Mouse (Mus musculus): ENCODE measurements at regions not wholly inside any gene's neighbourhood (a gene's known extent, or its start where the extent isn't known, plus 50 kb on each side); places are given as distances from the start of the nearest gene placed in this dataset.

DNA sequence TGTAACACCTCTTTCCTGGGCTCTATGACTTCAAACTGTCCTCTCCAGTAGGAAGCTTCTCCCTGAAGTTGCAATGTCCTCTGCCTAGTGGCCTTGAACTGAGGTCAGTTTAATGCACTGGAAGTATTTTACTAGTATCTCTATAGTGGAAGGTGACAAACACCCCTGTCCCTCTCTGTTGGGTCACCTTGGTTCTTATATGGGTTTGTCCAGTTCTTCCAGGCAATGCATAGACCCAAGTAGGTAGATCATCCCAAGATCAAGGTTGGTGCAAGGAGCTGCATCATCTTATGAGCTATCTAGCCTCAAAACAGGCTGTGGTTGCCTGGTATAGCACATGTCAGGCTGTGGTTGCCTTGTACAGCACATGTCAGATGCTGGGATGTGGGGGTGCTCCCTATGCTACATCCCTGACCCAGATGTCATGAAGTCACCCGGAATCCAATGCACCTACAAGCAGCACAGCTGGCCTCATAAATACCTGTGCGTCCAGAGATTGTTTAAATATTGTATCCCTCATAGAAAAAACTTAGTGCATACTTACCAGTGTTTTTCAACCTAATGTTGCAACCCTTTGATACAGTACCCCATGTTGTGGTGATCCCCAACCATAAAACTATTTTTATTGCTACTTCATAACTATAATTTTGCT, 88.4 kb upstream of the Cpm start:
- DNase-seq: no peak

DNA sequence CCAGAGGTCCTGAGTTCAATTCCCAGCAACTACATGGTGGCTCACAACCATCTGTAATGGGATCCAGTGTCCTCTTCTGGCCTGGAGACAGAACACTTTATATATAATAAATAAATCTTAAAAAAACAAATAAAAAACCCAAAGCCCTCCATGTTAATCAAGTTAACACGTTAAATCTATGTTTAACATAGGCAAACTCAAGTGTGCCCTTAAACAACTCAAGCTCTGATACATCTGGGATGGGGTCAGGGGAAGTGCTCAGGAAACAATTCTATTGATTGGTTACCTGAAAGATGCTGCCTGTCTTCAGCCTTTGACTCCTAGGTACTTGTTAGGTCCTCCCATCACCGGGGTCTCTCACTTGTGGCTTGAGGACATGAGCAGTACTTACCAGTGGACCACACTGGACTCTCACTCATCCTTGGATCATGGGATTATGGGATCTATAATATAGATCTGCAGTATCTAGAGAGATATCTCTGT, 89.1 kb upstream of the Cpm start:
- no peak for DNase-seq

DNA sequence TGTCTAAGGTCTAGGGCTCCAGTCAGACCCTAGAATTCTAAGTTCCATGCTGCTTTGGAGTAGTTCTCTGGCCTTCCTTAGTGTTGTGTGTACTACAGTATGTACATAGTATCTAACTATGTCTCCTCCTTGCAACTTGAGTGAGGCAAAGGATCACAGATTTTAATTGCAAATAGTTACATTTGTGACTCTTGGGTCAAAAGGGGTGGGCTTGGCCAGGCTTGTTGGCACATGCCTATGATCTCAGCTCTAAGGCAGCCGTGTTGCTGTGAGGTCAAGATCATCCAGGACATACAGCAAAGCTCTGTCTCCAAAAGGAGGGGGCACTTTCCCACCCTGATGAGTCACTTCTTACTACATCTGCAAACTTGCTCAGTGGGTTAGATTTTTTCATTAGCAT, 89.8 kb upstream of the Cpm start:
- DNase-seq: no peak

DNA sequence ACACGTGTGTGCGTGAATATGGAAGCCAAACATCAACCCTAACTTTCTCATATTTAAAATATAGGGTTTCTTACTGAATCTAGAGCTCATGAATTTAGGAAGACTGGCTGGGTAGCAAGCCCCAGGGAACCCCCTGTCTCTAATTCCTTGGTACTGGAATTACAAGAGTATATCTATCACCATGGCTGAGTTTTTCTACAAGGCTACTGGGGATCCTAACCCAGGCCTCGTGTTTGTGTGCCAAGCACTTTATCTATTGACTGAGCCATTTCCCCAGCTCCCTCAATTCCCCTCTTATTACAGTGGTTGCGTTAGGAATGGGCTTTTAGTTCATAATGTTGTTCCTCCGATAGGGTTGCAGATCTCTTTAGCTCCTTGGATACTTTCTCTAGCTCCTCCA, 90.6 kb upstream of the Cpm start:
- DNase-seq: no peak

DNA sequence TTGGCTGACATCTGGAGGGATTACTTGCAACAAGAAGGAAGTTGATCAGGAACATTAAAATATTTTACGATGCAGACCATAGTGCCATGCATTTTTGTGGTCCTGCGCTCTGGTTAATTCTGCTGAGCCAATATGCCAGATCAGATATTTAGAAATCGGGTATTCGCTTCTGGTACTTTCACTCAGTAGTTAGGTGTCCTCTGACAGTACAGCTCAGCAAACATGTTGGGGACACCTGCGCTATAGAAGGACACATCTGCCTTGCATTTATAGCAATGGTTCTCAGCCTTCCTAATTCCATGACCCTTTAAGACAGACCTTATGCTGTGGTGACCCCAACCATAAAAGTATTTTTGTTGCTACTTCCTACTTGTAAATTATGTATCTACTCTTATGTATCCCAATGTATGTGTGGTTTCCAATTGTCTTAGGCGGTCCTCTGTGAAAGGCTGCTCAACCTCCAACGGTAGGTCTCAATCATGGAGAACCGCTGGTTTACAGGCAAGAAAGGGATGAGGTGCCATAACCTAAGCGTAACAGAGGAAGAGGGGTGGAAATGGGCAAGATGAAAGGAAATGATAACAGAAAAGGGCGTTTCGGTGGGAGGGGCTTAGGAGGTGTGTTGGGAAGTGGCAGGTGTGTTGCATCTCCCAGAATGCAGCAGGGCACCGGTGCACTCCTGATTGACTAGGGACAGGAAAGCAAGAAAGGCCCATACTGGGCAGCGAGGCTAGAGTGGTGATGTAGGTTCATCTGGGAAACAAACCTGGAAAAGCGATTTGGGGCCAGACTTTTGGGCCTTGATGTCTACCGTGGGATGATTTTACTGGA, 92.3 kb upstream of the Cpm start:
- DNase-seq: no peak

DNA sequence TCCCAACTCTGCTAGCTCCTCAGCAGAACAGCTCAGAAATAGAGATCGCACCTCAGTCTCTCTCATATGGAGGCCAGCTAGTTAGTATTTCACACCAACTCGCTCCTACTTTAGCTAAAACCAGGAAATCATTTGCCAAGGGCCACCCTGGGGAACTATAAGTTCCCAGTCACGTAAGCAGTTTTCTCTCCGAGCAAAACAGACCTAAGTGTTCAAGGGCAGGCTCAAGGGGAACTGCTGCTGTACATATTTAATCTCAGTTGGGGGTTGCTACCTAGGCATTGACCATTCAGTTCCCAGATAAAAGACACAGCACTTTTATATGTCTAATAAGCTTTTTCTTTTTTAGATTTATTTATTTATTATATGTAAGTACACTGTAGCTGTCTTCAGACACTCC, 93.5 kb upstream of the Cpm start:
- no peak for DNase-seq

DNA sequence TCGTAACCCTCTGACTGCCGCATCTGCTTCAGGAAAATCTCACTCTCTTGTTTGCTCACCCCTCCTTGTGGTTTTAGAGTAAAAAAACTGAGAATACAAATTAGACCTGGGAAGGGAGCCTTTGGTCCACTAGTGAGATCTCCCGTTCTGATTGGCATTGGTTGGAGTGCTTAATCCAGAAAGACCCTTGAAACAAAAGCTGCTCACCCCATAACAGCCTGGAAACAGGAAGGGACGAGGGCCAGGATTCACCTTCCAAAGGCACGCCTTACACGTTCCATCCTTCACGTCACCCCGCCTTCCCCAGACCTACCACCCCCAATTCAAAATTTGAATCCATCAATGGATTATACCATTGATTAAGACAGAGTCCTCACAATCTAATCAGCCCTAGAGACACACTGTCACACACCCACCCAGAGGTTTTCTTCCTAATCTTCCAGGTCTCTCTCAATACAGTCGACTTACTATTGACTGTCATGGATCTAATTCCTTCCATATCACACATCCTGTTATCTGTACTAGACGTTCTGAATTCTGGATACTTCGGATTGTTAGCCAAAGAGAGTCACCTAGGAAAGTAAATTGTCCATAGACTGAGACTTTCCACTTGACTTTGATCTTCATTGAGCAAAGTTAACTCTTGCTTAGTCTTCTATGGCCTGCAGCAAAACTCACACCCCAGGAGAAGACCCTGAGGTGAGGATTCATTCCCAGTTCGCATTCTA, 94.1 kb upstream of the Cpm start:
- no peak for DNase-seq

DNA sequence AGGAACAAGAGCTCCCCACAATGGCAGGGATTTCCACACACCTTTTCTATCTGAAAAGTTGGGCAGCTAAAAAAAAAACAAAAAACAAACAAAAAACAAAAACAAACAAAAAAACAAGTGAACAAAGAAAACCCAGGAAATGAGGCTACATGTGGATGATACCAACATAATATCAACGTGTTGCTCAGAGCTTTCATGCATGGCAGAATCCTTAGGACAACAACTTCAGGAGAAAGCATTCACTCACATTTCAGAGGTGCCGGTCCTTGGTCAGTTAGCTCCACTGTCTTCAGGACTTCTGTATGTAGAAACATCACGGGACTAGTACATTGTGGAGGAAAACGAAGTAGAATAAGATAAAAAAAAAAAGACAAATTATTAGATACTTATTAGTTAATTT, 94.8 kb upstream of the Cpm start:
- no peak for DNase-seq

DNA sequence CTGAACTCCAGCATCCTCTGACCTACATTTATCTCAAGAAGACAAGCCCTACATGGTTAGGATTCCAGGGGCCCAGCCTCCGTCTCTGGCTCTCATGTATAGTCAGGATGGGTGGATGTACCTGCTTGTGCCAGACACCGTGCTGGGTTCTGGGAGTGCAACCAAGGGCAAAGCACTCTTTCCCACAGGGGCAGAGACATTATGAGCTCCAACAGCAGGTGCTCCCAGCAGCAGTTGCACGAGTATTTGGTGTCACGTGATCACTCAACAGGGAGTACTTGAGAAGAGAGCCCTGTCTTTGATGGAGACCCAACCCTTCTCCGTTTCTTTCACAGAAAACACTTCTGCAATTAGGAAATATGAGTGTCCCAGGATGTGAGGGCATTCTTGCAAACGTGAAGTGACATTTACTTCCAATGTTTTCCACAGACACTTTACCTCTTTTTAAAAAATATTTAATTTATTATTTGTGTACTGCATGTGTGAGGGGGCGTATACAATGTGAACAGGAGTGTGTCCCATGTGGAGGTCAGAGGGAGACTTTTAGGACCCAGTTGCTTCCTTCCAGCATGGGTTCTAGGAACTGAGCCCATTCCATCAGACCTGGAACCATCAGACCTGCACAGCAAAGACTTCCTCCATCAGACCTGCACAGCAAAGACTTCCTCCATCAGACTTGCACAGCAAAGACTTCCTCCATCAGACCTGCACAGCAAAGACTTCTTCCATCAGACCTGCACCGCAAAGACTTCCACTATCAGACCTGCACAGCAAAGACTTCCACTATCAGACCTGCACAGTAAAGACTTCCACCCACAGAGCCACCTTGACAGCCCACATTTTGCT, 95.5 kb upstream of the Cpm start:
- DNase-seq: no peak

DNA sequence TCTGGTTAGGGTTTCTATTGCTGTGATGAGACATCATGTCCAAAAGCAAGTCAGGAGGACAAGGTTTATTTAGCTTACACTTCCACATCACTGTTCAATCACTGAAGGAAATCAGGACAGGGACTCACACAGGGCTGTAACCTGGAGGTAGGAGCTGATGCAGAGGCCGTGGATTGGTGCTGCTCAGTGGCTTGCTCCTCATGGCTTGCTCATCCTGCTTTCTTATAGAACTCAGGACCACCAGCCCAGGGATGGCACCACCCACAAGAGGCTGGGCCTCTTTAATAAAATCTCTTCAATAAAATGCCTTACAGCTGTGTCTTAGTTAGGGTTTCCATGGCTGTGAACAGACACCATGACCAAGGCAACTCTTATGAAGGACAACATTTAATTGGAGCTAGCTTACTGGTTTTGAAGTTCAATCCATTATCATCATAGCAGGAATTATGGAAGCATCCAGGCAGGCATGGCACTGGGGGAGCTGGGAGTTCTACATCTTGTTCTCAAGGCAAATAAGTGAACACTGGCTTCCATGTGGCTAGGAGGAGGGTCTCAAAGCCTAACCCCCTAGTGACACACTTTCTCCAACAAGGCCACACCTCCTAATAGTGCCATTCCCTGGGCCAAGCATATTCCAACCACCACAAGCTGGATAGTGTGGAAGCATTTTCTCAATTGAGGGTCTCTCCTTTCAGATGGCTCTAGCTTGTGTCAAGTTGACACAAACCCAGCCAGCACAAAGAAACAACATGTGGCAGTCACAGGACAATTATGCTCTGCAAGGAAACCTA, 96.4 kb upstream of the Cpm start:
- no peak for DNase-seq

DNA sequence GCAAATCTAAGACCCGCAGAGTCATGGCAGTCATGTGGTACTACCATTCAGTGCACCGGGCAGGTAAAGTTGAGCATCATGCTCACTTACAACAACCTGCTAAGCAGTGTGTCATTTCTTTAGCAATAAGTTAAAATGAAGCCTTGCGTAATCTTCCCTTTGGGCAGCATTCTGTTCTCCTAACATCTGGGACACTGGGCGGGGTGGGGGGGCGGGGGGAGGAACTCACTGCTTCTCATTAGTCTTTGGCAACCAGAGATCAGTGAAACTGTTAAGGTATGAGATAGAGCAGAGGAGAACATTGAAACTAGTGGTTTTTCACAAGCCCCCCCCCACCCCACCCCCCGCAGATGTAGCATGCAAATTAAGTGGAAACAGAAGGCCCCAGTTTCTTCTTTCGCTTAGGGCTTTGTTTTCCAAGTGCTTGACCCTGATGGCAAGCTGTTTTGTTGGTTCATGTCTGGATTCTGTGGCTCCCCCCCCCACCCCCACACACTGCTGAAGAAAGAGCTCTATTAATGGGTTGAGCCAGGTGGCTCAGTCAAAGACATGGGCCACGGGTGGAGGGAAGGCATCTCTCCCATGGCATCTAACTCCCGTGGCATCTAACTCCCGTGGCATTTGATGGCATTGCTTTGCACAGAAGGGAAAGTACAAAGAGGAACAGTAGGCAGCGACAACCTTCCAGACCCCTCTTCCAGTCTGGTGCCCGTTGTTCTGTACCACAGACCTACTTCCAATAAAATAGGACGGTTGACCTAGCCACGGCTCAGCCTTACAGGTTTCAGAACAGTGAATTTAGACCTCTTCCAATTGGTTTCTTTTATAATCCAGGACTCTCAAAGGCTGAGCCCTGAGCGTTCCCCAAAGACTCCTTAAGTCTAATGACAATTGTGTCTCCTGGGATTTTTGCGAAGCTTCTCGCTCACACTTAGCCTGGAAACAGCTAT, 97.2 kb upstream of the Cpm start:
- DNase-seq: no peak

DNA sequence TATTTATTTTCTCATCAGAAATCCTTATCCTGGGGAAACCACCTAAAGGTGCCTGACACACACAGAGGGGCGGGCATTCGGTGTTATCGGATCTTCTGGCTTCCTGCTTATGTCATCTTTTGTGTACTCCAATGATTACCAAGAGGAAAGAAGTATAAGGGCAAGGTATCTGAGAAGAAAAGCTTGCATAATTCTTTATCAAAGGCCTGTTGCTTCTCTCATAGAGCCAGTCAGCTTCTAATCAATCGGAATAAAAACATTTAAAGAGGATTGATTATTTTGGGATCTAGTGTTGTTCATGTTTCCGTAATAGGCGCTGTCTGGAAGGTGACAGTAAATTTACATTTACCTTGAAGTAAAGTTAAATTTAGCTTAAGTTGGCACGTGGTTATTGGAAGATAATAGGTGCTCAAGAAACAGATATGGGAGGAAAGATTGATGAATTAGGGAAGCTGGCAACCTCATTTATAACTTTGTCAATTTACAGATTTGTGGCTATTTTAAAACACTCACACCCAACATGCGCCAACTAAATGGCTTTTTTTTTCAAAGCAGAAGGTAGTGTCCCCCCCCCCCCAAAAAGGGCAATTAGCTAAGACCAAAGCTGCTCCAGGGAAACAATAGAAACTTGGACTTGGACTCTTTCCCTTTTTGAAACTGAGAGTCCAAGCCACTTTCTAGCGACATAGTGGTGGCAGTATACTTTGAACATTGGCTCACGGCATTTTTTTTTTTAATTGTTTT, 98.3 kb upstream of the Cpm start:
- DNase-seq: no peak

DNA sequence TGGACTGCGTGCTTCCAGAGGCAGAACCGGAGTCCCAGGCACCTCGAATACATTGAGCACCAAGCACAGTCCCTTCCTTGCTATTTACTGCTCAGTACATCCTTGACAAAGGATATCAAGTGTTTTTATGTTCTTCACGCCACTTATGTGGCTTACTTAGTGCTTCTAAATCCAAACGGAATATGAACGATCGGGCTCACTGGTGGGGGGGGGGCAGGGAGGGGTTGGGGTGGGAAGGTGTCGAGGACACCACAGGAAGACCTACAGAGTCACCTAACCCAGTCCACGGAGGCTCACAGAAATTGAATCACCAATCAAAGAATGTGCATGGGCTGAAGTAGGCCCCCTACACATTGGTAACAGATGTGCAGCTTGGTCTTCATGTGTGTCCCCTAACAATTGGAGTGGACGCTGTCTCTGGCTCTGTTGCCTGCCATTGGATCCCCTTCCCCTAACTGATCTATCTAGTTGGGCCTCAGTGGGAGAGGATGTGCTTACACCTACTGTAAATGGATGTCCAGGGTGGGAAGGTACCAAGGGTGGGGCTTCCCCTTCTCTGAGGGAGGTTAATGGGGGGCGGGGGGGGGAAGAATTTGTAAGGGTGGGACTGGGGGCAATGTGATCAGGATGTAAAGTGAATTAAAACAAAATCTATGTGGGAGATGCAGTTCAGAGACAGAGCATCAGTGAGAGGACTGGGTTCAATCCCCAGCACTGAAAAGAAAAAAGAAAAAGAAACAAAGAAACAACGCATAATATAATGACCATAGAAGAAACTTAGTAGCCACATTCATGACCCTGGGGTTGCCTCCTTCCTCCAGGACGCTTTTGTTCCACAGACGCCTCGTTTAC, 99.1 kb upstream of the Cpm start:
- DNase-seq: no peak

DNA sequence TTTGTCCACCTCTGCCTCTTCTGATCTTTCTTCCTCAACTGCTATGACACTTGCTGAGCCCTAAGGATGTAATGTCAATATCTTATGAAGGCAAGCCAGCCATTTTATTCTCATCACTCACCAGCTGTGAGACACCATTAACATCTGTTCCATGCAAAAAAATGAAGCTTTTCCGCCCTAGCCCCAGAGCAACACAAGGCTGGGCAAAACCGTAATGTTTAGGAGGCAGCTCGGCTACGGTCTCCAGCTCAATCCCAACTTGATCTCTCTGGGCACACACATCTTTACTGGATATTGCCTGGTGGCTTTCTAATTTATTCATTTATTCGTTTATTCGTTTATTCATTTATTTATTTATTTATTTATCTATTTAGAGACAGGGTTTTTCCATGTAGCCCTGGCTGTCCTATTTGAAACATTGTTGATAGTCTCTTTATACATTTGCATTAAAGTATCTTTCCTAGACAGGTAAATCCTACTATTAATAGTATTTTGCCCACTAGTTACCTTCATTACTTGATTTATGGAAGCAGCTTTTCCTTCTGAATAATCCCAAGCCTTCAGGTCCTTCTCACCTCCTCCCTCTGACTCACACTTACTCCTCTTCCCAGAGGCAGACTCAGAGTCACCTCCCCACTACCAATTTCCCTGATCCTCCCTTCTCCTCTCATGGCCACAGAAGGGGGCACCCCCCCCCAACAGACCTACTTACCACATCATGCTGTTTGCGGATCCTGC, 99.9 kb upstream of the Cpm start:
- DNase-seq: no peak

DNA sequence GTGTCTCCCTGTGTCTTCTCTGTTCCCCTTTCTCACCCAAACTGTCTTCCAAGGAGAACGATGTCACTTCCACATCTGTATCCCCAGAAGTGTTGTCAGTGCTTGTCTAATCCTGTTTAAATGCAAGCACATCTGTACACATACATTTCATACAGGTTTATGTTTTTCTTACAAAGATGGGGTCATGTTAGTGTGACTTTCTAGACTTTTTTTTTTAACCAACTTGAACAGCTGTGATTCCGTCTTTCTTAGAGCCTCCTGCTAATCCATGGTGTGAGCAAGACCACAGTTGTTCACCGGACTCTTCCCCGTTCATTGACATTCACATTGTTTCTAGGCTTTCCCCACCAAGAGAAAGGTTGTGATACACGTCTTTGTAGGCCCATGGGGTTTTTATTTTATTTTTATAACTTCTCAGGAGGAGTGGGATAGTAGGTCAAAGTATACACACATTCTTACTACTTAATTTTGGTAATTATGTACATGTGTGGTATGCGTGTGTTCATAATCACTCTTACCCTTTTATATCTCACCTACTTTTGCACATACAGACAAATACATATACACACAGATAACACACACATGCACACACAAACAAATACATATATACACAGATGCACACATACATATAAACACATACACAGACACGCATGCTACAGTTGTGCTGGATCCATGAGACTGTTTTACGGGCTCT, 100.6 kb upstream of the Cpm start:
- no peak for DNase-seq

DNA sequence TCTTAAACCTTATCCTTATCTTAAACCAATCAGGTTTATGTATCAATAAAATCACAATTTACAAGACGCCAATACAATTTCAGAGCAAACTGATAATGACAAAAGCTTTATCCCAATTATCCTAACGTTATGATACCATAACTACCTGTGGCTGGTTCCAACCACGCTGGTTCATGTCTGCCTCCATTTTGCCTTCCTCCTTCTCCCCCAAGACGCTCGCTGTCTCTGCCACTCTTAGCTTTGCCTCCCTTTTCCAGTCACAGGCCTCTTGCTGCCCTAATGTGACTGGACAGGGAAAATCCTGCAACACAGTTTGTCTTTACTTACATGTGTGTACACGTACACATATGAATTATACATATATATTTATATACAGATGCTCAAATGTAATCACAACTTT, 101.3 kb upstream of the Cpm start:
- DNase-seq: no peak

DNA sequence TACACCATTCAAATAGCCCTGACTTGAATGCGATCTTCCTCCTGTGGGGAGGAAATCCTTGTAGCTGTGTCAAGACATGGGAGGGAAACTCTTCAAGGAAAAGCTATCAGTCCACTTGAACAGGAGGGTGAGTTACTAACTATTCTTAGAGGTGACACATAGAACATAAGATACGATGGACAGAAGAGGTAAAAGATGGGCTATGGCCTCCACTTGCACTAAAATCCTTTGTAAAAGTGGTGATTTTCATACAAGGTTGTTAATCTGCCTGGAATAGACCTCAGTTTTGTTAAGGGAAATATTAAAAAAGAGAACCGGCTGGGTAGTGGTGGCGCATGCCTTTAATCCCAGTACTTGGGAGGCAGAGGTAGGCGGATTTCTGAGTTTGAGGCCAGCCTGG, 102.1 kb upstream of the Cpm start:
- no peak for DNase-seq

DNA sequence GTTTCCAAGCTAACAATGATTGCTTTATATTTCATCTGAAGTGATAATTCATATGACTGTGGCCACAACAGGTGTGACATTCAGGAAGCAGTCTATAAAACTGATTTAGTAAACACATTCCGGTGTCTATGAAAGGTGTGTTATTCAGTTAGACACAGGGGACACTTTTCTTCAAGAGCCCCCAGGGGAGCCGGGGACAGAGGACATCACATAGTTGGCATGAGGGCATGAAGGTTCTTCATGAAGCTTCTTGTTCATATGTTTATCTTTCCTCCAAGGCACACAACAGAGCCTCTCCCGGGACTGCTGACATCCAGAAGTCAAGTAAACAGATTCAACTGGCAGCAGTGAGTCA, 102.5 kb upstream of the Cpm start:
- no peak for DNase-seq

All from kidney, postnatal 14 days (tissue).